Mouse (Mus musculus): ENCODE results near the gene Pde7b. TPM values are rescaled to one million over a fixed set of nuclear protein-coding genes. Genes with fewer than 3 reads are reported as not detected.
A peak's percentile ranks its signal among the peaks of the same experiment; 100 is the strongest.

The Pde7b gene
- total and polyA plus RNA-seq, 3 experiments, result 11.7 to 57.0 (median 53.1) TPM

DNA sequence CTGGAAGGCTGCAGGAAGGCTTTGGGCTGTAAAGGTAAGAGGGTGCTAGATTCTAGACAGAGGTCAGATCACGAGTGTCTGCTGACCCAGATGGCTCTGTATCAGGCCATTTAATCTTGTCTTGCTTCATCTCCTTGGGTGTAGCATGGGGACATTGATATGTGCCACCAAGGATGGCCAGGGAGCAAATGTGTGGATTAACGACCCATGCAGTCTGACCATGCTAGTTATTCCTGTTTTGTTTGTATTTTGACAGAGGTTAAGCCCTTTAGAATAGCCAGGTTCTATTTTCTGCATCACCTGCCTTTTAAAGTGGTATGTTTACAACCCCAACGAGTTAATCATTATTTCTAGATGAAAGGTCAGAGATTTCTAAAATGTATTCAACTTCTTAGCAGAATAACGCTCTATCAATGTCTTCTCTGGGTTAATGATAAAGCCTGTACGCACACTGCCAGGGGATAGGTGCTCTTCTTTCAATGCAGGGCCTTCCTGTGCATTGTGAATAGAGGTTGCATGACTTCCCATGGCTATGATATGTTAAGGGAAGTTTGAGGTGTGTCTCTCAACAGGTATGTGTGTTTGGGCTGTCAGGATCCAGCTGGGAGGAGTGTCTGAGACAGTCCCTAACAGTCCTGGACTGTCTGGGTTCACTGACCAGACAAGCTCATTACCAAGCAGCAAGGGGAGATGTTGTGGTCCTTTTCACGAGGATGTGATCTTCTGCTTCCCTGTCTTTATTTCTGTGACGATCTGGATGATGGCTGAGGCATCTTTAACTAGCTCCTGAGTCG, 103.0 kb downstream of the Pde7b start:
- 83% methylated on average over 8 of the region's 8 CpGs for WGBS
- Histone ChIP-seq H3K4me1 (ENCODE audit: control insufficient read depth, insufficient read depth, low read length) (no peaks in the 10 kb centered on the region), H3K27me3 (ENCODE audit: control insufficient read depth, insufficient read depth, low read length) (no peaks in the 10 kb centered on the region), H3K9ac (ENCODE audit: low read depth, low read length) (no peak overlapping the region), H3K79me2 (replicated peaks; ENCODE audit: control insufficient read depth, insufficient read depth, low read length) (no peaks in the 10 kb centered on the region), H3K36me3 (ENCODE audit: control insufficient read depth, insufficient read depth, low read length) (no peaks in the 10 kb centered on the region), H3K27ac (no peak overlapping the region), H3K4me3 (no peak overlapping the region)
- TF ChIP-seq EP300 (IDR thresholded peaks at IDR 0.05; ENCODE audit: insufficient read depth, low read depth, low read length) (no peak), POLR2A (IDR thresholded peaks at IDR 0.05; ENCODE audit: insufficient read depth, low read depth, low read length) (no peak), CTCF (IDR thresholded peaks at IDR 0.05) (no peak)
- no peak for DNase-seq
- intact Hi-C loops (cut with DNase I), result no loop called here

DNA sequence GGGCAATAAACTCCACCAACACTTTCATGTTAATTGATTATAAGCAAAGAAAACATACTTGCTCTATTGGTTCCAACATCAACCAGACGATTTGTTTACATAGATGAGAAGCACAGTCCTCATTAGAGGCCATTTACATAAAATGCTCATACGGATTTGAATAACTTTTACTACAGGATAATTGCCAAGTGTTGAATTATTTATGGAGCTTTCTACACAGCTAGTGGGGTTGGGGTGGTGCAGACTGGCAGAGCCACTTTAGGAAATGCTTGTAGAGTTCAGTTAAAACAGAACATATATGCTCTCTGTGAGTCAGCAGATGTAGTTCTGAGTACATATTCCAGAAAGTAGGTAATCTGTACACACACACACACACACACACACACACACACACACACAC, 118.9 kb downstream of the Pde7b start:
- intact Hi-C loops (cut with DNase I), result loop anchor here (10.0 kb wide), 1 partner anchor 319 kb away; no protein-coding TSS in a partner anchor
- Histone ChIP-seq H3K4me1 (ENCODE audit: control insufficient read depth, insufficient read depth, low read length) (no peaks in the 10 kb centered on the region), H3K9ac (ENCODE audit: low read depth, low read length) (no peak overlapping the region), H3K36me3 (ENCODE audit: control insufficient read depth, insufficient read depth, low read length) (no peaks in the 10 kb centered on the region), H3K4me3 (no peak overlapping the region), H3K27ac (no peak overlapping the region), H3K27me3 (ENCODE audit: control insufficient read depth, insufficient read depth, low read length) (no peaks in the 10 kb centered on the region), H3K79me2 (replicated peaks; ENCODE audit: control insufficient read depth, insufficient read depth, low read length) (peaks cover 1% of the 10 kb centered on the region; the same call in 1 of the 2 replicates)
- DNase-seq, result no peak
- 88% methylated on average over 2 of the region's 2 CpGs for WGBS
- no peak for TF ChIP-seq POLR2A (IDR thresholded peaks at IDR 0.05; ENCODE audit: insufficient read depth, low read depth, low read length)
- no peak for TF ChIP-seq EP300 (IDR thresholded peaks at IDR 0.05; ENCODE audit: insufficient read depth, low read depth, low read length)
- no peak for TF ChIP-seq CTCF (IDR thresholded peaks at IDR 0.05)

DNA sequence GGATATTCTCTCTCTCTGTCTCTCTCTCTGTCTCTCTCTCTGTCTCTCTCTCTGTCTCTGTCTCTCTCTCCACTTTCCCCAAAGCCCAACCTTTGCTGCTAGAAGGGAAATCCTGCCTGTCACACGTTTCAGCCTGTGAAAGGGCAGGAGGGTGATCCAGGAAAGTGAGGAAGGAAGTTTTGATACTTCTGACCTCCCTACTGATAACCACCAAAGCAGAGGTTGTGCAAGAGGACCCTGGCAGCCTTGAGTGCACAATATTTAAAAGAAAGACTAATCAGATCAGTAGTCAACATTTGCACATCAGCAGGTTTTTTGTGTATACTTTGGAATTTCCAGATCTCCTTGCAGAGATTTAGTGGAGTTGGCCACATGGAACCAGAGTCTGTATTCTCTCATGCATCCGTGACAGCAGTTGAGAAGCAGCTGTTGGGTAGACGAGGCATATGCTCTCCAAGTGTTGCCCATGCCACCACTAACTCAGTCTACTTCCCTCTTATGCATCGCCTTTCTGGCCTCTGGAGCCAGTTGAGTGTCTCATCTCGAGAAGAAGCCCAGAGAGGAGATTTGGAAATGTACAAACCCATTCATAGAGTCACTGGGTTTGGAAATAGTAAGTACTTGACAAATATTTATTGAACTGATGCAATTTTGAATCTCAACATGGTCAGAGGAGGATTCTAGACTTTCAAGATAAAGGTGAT, 129.6 kb downstream of the Pde7b start:
- Histone ChIP-seq H3K9ac (ENCODE audit: low read depth, low read length) (no peak overlapping the region), H3K4me1 (ENCODE audit: control insufficient read depth, insufficient read depth, low read length) (peaks cover 1% of the 10 kb centered on the region; the same call in 1 of the 2 replicates), H3K27me3 (ENCODE audit: control insufficient read depth, insufficient read depth, low read length) (no peaks in the 10 kb centered on the region), H3K36me3 (ENCODE audit: control insufficient read depth, insufficient read depth, low read length) (no peaks in the 10 kb centered on the region), H3K79me2 (replicated peaks; ENCODE audit: control insufficient read depth, insufficient read depth, low read length) (no peaks in the 10 kb centered on the region), H3K4me3 (no peak overlapping the region), H3K27ac (no peak overlapping the region)
- TF ChIP-seq CTCF (IDR thresholded peaks at IDR 0.05) (no peak), POLR2A (IDR thresholded peaks at IDR 0.05; ENCODE audit: insufficient read depth, low read depth, low read length) (no peak), EP300 (IDR thresholded peaks at IDR 0.05; ENCODE audit: insufficient read depth, low read depth, low read length) (no peak)
- DNase-seq, result peak in 1 of 2 experiments; percentile 5
- 59% methylated on average over 5 of the region's 5 CpGs for WGBS
- intact Hi-C loops (cut with DNase I), result no loop called here

DNA sequence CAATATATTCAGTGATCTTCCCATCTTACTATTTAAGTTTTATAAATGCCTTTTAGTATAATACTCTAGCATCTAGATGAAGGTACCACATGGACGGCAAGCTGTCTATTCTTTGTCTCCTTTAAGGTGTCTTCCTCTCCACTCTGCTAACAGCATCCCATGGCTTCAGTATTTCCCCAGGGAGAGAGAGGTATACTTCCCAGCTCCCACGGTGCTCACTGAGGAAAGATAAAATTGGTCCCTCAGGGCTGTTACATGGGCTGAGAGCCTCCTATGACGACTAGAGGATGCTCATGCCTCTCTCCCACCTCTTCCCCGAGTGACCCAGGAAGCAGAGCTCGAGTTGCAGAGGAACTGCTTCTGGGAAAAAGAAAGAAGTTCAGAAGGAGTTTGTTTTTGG, 130.9 kb downstream of the Pde7b start:
- Histone ChIP-seq H3K9ac (ENCODE audit: low read depth, low read length) (no peak overlapping the region), H3K27ac (no peak overlapping the region), H3K27me3 (ENCODE audit: control insufficient read depth, insufficient read depth, low read length) (no peaks in the 10 kb centered on the region), H3K4me1 (ENCODE audit: control insufficient read depth, insufficient read depth, low read length) (peaks cover 2% of the 10 kb centered on the region; the same call in 1 of the 2 replicates), H3K4me3 (no peak overlapping the region), H3K36me3 (ENCODE audit: control insufficient read depth, insufficient read depth, low read length) (no peaks in the 10 kb centered on the region), H3K79me2 (replicated peaks; ENCODE audit: control insufficient read depth, insufficient read depth, low read length) (no peaks in the 10 kb centered on the region)
- intact Hi-C loops (cut with DNase I), result no loop called here
- DNase-seq, result no peak
- no peak for TF ChIP-seq CTCF (IDR thresholded peaks at IDR 0.05)
- no peak for TF ChIP-seq EP300 (IDR thresholded peaks at IDR 0.05; ENCODE audit: insufficient read depth, low read depth, low read length)
- no peak for TF ChIP-seq POLR2A (IDR thresholded peaks at IDR 0.05; ENCODE audit: insufficient read depth, low read depth, low read length)
- WGBS, result 28% methylated on average over 5 of the region's 5 CpGs

GRCm38 (mm10) chr10:20590100-20590499, 134.8 kb downstream of the Pde7b start:
- 39% methylated on average over 7 of the region's 7 CpGs for WGBS
- intact Hi-C loops (cut with DNase I), result no loop called here
- no peak overlapping the region for H3K9ac ChIP-seq (ENCODE audit: low read depth, low read length)
- no peaks in the 10 kb centered on the region for H3K27me3 ChIP-seq (ENCODE audit: control insufficient read depth, insufficient read depth, low read length)
- H3K79me2 ChIP-seq (replicated peaks; ENCODE audit: control insufficient read depth, insufficient read depth, low read length), result no peaks in the 10 kb centered on the region
- H3K4me1 ChIP-seq (ENCODE audit: control insufficient read depth, insufficient read depth, low read length), result peaks cover 1% of the 10 kb centered on the region; the same call in 1 of the 2 replicates
- no peak overlapping the region; the same call in 1 of the 2 replicates for H3K27ac ChIP-seq
- no peak overlapping the region for H3K4me3 ChIP-seq
- DNase-seq, result peak in 1 of 2 experiments; percentile 5
- TF ChIP-seq POLR2A (IDR thresholded peaks at IDR 0.05; ENCODE audit: insufficient read depth, low read depth, low read length), result no peak
- TF ChIP-seq EP300 (IDR thresholded peaks at IDR 0.05; ENCODE audit: insufficient read depth, low read depth, low read length), result no peak
- no peak for TF ChIP-seq CTCF (IDR thresholded peaks at IDR 0.05)
- no peaks in the 10 kb centered on the region for H3K36me3 ChIP-seq (ENCODE audit: control insufficient read depth, insufficient read depth, low read length)
